Mouse (Mus musculus): Measurements from ENCODE around the gene Cbln1. TPM values are rescaled to one million over a fixed set of nuclear protein-coding genes. Genes with fewer than 3 reads are reported as not detected.

The Cbln1 gene
- total RNA-seq, 2 experiments from 2014 or later, result 7.6 to 14.2 TPM

Other genes starting within 250 kb of the Cbln1 start
- not detected for gene 4933402J07Rik, start 91.2 kb upstream of the Cbln1 start, total RNA-seq (2021)